Mouse (Mus musculus): ENCODE data around the gene Mbd6.
"Not testable (repeated sequence)": the region's sequence is repeated elsewhere in the genome, so short reads cannot be mapped to it uniquely, and the experiment has no call there.

Gene Mbd6

GRCm38 (mm10) chr10:127288800-127289572 is at the start of gene Mbd6:
Mbd6 (minus strand) TSS chr10:127289018.
- peak; percentile 76 for DNase-seq (ENCODE audit: low read depth)

- DNase-seq (ENCODE audit: low read depth), result no peak
These were observed 48.8 kb upstream of the Mbd6 start for GRCm38 (mm10) chr10:127337536-127338099.

DNA sequence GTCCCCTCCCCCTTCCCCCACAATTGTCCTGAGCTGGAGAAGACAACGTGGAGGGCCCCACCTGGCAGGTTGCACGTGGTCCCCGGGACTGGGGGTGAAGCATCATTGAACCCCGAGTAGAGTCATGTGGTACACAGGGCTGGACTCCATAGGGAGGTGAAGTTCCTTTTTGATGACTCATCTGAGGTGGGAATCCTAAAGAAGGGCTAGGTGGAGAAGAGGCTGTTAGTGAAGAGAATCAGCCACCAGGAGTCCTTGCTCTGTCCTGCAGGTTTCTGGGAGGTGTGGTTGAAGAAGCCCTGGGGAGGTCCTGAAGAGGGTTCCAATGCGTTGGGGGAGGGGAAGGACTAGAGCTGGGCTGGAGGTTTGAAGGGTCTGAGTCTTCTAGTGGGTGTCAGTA is 48.1 kb upstream of the Mbd6 start:
- DNase-seq (ENCODE audit: low read depth), result no peak

- DNase-seq (ENCODE audit: low read depth), result no peak
These were observed 46.5 kb upstream of the Mbd6 start for GRCm38 (mm10) chr10:127335271-127335670.

- no peak for DNase-seq (ENCODE audit: low read depth)
These were observed 44.3 kb upstream of the Mbd6 start for GRCm38 (mm10) chr10:127333152-127333551.

DNA sequence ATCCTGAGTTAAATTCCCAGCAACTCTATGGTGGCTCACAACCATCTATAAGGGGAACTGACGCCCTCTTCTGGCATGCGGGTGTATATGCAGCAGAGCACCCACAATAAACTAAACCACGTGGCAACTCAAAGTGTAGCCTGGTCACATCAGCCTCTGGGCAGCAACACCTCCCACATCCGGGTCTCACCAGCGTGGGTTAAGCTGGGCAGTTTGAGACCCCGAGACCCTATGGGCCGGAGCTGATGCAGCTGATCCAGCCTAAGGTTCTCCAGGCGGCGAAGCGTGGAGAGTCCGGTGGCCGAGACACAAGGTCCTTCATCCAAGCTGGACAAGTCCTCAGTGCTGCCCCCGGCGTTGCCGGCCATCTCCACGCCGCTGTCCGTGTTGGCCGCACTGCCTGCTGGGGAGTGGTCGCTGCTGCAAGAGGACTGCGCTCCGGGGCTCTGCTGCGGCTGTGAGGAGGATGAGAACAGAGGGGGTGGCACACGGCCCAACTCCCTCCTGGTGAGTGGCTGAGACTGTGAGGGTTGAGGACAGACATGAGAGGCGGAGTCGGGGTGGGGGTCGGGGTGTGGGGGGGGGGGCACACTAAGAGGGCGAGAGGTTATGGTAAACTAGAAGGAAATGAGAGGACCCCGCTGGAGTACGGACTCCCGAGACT is 43.5 kb upstream of the Mbd6 start:
- no peak for DNase-seq (ENCODE audit: low read depth)

- no peak for DNase-seq (ENCODE audit: low read depth)
These were observed 41.4 kb upstream of the Mbd6 start for GRCm38 (mm10) chr10:127330212-127330611.

DNA sequence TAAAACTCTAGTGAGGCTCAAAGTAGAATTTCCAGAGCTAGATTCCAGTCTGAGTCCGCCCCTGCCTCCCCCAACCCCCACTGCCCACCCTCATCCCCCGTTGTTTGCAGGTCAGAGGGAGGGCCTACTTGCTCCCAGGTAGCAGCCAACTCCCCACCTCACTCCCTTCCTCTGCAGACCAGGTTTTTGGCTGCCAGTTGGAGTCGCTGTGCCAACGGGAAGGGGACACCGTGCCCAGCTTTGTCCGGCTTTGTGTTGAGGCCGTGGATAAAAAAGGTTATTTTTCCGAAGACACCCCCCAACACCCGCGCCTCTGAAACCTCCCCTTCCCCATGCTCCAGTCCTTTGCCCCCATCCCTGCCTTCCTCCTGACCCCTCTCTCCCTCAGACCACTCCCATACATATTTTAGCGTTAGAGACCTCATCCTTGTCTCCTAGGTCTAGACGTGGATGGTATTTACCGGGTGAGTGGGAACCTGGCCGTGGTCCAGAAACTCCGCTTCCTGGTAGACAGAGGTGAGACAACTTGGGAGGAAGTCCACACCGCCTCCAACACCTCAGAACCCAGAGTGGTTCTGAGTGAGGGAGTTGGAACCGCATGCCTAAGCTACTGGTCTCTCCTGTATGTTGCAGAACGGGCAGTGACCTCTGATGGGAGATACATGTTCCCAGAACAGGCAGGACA is 38.8 kb upstream of the Mbd6 start:
- no peak for DNase-seq (ENCODE audit: low read depth)

GRCm38 (mm10) chr10:127326828-127327227 is 38.0 kb upstream of the Mbd6 start:
- no peak for DNase-seq (ENCODE audit: low read depth)

DNA sequence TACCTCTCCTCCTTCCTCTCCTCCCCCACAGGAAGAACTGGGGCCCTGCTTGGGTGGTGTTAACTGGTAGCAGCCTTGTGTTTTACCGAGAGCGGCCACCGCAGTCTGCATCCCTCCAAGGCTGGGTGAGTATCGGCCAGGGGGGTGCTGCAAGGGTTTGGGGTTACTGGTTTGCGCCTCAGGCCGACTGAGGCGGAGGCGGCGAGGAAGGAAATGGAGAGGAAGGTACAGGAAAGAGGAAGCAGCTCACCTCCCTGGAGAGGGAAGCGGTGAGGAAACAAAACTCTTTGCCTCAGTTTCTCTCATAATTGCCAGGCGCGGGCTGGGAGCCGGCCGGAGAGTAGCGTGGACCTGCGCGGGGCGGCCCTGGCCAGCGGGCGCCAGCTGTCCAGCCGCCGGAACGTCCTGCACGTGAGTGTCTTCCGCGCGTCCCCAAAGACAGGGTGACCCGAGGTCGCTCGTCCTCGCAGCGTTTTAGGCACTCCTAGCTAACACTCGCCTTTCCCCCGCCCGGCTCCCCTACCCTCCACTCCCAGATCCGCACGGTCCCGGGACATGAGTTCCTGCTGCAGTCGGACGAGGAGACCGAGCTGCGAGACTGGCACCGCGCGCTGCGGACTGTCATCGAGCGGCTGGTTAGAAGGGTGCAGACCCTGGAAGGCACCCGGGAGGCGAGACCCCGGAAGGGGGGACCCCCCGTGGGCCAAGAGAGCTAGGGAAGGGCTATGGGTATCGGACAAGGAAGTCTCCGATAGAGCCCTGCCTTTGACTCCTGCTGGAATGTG is 37.4 kb upstream of the Mbd6 start:
- DNase-seq (ENCODE audit: low read depth), result no peak

DNA sequence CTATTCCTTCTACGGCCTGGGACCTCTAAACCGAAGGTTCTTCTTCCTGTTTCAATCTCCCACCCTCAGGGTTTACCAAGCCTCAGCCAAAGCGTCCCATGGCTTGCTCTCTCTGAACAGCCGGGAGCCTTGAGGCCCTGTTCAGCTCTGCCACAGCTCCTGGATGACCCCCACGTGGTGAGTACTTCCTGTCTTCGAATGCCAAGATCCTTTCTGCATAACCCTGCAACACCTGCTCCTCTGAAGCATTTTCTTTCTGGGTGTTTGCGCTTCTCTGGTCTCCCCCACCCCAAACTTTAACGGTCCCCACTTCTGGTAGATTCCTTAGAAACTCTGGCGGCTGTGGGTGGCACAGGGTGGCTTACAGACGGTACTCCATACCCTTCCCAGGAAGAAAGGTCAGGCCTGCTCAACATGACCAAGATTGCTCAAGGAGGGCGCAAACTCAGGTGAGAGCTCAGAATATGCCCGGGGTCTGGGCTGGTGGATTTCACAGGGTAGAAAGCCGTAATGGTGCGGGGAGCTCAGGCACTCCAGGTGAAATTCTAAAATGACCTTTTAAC is 36.7 kb upstream of the Mbd6 start:
- DNase-seq (ENCODE audit: low read depth), result no peak

DNA sequence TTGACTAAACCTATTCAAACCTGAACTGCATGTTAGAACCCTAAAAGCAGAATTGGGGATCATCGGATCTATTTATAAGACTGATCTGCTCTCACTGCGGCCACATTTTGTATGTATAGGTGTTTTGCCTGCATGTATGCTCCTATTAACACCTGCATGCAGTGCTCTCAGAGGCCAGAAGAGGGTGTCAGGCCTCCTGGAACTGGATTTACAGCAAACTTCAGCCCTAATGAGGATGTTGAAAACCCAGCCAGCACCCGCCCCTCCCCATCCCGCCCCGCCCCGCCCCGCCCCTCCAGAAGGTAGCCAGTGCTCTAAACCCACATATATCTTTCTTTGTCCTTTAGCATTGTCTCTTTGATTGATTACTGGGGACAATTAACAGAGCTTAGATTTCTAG is 35.7 kb upstream of the Mbd6 start:
- peak; percentile 85 for DNase-seq (ENCODE audit: low read depth)

DNA sequence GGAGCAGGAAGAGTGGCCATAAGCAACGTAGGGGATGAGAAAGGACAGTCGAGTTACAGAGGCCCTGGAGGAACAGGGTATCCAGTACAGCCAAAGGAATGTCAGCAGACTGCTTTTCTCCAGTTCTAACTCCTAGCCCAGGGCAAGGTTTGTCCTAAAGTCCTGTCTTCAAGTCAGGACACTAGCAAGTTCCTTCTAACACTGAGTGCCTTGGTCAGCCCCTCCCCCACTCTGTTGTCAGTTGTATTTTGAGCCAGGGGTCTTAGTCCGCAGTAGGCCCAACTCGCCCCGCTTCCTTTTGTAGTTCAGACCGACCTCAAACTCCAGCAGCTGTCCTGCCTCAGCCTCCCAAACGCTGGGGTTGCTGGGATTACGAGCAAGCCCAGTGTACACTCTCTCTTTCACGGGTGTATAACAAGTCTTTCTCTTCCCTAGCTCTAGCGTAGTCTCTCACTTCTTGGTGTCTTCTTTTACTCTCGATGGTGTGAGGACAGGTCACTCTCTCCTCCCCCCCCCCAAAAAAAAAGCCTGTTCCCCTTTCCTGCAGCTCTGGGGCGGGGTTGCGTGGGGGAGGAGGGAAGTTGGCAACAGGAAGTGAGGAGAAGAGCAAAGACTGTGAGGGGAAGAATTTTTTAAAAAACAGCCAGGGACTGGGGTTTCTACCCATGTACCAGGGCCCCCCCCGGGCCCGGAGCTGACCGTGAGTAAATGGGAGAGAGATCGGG is 34.5 kb upstream of the Mbd6 start:
- DNase-seq (ENCODE audit: low read depth), result no peak

- DNase-seq (ENCODE audit: low read depth), result no peak
These were observed 33.9 kb upstream of the Mbd6 start for GRCm38 (mm10) chr10:127322669-127323068.

GRCm38 (mm10) chr10:127322178-127322577 is 33.4 kb upstream of the Mbd6 start:
- no peak for DNase-seq (ENCODE audit: low read depth)

GRCm38 (mm10) chr10:127321621-127322020 is 32.8 kb upstream of the Mbd6 start, which contains the start of gene Arhgap9:
Arhgap9 (plus strand) TSS chr10:127321964.
- DNase-seq (ENCODE audit: low read depth), result no peak

GRCm38 (mm10) chr10:127319969-127320368 is 31.2 kb upstream of the Mbd6 start:
- no peak for DNase-seq (ENCODE audit: low read depth)

- no peak for DNase-seq (ENCODE audit: low read depth)
These were observed 29.2 kb upstream of the Mbd6 start for GRCm38 (mm10) chr10:127318009-127318408.

GRCm38 (mm10) chr10:127317277-127317676 is 28.5 kb upstream of the Mbd6 start:
- DNase-seq (ENCODE audit: low read depth), result no peak

DNA sequence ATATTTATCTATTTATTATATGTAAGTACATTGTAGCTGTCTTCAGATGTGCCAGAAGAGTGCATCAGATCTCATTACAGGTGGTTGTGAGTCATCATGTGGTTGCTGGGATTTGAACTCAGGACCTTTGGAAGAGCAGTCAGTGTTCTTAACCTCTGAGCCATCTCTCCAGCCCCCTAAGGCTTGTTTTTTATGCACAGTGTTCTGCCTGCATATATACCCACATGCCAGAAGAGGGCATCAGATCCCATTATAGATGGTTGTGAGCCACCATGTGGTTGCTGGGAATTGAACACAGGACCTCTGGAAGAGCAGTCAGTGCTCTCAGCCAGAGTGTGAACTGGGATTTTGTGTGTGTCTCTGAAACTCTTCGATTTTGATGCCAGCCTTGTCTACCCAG is 26.1 kb upstream of the Mbd6 start:
- not testable (repeated sequence) for DNase-seq (ENCODE audit: low read depth)

DNA sequence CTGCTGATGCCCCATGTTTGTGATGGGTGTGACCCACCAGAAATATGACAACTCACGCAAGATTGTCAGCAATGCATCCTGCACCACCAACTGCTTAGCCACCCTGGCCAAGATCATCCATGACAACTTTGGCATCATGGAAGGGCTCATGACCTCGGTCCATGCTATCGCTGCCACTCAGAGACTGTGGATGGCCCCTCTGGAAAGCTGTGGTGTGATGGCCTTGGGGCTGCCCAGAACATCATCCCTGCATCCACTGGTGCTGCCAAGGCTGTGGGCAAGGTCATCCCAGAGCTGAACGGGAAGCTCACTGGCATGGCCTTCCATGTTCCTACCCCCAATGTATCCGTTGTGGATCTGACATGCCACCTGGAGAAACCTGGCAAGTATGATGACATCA is 24.7 kb upstream of the Mbd6 start:
- DNase-seq (ENCODE audit: low read depth), result not testable (repeated sequence)
